Mouse (Mus musculus) frontal cortex, postnatal 10 days (tissue): Measurements from ENCODE around the gene Hras.

Source experiments
- DNase-seq, 2 experiments: peaks; one replicate each; pipeline ENCODE4 v3.0.0; 2022; ENCODE audit warnings: low spot score in 2 of 2, mixed read lengths in 1 of 2

Gene Hras

DNA sequence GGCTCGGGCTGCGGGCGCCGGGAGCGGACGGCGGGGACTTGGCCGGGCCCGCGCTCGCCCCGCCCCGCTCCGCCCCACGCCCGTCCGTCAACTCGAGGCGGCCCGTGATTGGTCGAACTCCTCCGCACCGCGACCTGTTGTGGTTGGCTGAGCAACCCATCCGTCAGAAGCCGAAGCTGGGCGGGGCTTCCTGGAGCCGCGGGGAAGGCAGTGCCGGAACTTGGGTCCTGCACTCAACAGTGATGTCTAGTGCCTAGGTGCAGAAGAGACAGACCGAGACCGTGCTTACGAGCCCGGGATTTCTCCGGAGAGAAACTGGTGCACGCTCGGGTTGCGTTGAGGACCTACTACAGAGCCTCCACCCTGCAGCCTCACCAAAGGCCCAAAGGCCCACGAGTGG, at the start of gene Hras, which contains the start of gene Lrrc56:
Gene Hras, minus strand, starts transcription at position 58 of the 400 bp plus-strand sequence.
Gene Lrrc56, plus strand, starts transcription at position 210 of the 400 bp plus-strand sequence.
- DNase-seq: peak; percentile 94 to 98

DNA sequence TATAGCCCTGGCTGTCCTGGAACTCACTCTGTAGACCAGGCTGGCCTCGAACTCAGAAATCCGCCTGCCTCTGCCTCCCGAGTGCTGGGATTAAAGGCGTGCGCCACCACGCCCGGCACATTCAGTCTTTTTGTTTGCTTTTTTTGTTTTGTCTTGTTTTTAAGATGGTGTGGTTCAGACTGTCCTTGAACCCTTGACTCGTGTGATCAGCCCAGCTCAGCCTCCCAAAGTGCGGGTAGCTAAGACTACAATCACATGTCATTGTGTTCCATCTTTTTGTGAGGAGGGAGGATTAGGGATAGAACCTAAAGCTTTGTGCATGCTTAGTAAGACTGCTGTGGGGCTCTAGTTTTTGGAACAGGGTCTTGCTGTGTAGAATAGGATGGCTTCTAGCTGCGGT, 37.7 kb upstream of the Hras start:
- DNase-seq: no peak

DNA sequence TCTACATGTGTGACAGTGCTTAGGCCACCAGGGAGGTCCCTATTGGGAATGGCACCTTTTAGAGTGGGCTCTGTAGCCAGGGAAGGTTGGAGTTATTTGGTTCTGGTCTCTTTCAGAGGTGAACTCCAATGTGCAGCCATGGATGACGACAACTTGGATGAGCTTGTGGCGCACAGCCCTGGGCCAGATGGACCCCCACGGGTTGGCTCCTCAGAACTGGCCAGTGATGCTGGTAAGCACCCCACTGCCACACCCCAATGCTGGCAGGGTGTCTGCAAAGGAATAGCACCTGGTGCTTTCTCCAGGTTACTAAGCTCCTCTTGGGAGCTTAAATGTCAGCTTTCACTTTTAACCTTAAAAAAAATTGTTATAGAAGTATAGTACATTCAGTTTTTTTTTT, 37.3 kb upstream of the Hras start:
- DNase-seq: no peak

DNA sequence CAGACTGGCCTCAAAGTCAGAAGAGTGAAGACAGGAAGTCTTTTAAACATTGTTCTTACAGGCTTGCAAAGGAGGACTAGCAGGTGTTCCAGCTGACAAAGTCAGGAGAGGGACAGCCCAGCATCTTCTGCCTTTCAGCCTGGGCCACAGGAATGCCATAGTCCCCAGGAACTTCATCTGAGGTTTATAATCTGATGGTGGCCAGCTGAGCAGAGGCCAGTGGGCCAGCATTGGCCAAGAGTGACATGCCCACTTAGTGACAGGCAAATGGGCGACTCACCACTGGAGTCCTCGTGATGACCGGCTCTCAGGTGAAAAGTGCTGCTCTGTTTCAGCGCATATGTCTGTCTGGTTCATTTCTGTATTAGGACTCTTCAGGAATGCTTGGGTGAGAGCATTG, 36.8 kb upstream of the Hras start:
- DNase-seq: no peak

- DNase-seq: no peak
Measured at GRCm38 (mm10) chr7:141229702-141230101, 35.9 kb upstream of the Hras start.

DNA sequence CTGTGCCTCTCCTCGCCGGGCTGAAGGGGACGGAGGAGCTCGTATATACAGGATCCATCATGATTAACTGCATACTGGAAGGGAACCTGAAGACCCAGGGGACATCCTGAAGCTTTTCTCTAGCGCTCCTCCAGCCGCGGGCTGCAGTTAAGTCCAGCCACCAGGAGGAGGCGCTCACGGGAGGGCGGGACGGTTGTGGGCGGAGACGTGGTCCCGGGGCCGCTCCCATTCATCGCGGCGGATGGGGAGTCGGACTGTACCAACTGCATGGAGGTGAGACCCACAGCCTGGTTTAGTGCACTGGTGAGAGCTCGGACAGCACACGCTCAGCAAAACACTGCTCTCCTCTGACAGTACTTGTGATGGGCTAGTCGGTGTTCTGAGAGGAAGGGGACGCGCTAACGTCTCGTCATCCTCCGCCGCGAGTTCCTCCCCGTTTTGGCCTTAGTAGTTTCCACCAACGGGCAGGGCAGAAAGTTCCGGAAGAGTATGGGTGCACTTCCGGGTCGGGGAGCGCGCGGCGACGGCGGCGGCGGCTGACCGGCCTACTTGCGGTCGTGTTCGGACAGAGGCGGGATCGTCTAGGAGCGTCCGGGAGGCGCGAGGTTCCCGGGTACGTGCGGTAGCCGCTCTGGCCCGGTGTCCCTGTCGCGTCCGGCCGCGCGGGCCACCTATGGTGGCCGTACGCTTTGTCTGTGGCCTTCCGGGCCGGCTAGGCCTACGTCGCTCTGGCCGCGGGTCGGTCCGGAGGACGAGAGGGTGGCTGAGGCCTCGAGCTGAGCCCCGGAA, 34.7 kb upstream of the Hras start, which contains the start of gene Phrf1:
Gene Phrf1, plus strand, starts transcription at position 506 of the 789 bp plus-strand sequence.
- peak; percentile 76 to 89 for DNase-seq

- no peak for DNase-seq
Measured at GRCm38 (mm10) chr7:141227796-141228195, 34.0 kb upstream of the Hras start.

- no peak for DNase-seq
Measured at GRCm38 (mm10) chr7:141226535-141226934, 32.7 kb upstream of the Hras start.

- DNase-seq: no peak
Measured at GRCm38 (mm10) chr7:141222696-141223215, 29.0 kb upstream of the Hras start.

DNA sequence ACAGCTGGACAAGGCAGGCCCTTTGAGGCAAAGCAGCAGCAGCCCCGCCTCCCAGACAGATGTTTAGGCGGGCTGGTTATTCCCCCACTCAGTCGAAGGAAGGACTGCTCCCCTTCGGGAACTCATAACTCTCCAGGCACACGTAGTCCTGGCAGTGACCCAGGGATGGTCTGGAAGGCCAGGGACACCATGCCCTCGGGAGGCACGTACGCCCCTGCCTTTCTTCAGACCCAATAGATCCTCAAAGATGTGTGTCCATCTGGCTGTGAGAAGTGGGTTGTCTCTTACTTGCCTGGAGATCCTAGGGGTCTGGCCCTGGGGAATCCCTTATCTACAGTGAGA, 28.3 kb upstream of the Hras start:
- DNase-seq: no peak

DNA sequence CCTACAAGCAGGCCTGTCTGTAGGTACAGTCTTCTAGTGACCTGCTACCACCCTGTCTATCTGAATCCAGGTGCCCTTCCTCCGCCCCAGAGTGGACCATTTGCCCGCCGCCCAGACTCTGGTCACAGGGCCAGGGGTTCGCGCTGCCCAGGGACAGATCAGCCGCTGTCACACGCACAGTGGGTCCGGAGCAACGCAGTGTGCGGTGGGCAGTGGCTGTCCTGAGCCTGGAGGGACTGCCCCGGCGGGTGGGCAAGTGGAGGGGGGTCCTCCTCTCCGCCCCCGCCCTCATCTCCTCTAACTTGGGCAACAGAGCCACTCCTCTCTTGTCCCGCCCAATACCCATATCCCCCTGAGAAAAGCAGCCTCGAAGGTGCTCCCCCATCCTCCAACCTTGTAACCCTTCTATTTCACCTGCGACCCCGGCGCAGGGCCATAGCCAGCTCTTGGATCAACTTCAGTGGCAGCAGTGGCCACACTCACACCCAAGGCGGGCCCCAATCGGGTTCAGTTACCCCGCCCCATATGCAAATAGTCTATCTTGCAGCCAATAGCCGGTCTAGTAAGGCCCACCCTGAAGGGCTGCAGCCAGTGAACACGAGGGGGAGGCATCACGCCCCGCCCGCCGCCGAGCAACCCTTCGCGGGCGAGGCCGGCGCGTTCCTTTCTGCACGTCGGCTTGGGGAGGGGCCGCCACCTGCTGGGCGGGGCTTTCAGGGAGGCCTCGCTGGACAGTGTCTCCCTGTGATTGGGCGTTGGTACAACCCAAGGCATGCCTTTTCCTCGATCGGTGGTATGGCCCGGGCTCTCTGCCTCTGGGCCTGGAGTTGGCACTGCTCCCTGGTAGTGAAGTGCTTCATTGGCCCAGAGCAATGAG, 27.7 kb upstream of the Hras start:
- DNase-seq: peak; percentile 91 to 92

GRCm38 (mm10) chr7:141220377-141220776, 26.6 kb upstream of the Hras start:
- no peak for DNase-seq

DNA sequence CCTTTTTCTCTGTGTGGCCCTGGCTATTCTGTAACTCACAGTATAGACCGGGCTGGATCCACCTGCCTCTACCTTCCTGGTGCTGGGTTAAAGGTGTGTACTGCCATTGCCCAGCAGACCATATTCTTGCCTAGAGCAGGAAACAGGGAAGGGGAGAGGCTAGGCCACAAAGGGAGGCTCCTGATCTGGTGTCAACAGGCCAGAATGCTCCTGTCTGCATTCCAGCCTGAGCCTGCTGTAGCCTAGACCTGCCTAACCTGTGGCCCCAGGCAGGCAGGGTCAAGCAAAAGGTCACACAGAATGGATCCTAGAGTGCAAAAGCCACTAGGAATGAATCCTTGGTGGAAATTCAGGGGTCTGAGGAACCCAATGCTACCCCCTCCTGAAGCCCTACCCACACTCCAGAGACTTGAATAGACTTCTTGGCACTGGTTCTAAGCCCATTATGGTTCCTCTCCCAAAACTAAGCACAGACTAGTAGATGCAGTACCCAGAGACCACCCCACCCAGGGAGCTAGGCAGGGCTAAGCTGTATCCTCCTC, 25.8 kb upstream of the Hras start:
- no peak for DNase-seq

DNA sequence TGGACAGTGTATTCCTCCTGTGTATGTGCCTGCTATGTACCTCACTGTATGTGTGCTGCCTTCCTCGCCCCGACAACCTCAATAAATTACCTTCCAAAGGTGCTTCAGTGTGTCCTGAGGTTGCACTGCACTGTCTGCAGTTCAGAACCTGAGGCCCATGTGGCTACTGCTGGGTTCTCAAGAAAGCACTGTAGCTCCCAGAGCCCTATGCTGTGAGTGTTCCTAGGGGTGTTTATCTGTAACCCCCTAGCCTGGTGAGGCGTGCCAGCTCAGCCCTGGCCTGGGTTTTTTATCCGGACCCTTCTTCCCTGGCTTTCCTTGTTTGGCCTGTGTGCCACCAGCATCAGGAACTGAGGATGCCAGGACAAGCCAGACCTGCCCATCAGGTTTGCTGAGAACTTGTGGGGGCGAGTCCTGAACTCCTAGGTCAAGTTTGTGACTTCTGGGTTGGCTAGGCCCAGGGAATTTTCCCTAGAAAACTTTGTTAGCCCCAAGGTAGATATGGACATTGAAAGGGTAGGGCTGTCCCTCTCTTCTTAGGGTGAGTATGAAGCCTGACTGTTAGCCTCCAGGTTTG, 24.8 kb upstream of the Hras start:
- DNase-seq: no peak

DNA sequence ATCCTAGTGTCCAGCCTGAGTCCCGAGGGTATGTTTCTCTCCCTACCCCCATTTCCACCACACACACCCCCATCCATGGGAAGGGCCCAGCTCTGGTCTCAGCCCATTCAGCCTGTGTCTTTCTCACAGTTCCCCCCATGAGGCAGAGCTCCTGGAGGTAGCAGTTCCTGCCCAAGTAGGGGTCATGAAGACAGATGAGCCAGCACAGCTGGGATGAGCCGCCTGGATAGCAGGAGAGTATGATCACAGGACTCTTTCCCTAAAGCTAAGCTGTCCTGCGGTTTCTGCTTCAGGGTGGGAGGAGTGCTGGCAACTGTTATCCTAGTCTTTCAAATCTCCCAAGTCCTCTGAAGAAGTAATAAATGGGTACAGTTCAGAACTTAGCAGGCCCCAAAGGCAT, 24.3 kb upstream of the Hras start:
- DNase-seq: no peak

DNA sequence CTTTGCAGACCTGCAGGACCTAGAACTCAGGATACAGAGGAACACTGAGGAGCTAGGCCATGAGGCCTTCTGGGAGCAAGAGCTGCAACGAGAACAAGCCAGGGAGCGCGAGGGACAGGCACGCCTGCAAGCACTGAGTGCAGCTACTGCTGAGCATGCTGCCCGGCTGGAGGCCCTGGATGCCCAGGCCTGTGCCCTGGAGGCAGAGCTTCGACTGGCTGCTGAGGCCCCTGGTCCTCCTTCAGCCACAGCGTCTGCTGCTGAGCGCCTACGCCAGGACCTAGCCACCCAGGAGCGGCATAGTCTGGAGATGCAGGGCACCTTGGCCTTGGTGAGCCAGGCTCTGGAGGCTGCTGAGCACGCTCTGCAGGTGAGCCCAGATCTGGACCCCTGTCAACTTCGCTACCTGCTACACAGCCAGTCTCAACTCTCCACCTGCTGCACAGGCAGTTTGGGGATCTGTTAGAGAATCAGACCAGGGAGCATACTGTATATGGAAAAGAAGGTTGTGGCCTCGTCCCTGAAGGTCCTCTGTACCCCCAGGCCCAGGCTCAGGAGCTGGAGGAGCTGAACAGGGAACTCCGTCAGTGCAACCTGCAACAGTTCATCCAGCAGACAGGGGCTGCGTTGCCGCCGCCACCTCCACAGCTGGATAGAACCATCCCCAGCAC, 23.7 kb upstream of the Hras start:
- DNase-seq: no peak

DNA sequence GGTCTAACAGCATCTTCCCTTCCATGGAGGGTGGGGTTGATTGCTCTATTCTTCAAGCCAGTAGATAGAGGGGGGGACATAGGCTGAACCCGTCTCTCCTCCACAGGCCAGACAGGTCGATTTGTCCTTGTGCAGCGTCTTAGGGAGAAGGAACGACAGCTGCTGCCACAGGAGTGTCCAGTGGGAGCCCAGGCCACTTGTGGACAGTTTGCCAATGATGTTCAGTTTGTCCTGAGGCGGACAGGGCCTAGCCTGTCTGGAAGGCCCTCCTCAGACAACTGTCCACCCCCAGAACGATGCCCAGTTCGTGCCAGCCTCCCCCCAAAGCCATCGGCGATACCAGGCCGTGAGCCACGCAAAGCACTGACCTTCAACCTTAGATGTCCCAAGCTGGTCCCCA, 23.1 kb upstream of the Hras start:
- DNase-seq: no peak

DNA sequence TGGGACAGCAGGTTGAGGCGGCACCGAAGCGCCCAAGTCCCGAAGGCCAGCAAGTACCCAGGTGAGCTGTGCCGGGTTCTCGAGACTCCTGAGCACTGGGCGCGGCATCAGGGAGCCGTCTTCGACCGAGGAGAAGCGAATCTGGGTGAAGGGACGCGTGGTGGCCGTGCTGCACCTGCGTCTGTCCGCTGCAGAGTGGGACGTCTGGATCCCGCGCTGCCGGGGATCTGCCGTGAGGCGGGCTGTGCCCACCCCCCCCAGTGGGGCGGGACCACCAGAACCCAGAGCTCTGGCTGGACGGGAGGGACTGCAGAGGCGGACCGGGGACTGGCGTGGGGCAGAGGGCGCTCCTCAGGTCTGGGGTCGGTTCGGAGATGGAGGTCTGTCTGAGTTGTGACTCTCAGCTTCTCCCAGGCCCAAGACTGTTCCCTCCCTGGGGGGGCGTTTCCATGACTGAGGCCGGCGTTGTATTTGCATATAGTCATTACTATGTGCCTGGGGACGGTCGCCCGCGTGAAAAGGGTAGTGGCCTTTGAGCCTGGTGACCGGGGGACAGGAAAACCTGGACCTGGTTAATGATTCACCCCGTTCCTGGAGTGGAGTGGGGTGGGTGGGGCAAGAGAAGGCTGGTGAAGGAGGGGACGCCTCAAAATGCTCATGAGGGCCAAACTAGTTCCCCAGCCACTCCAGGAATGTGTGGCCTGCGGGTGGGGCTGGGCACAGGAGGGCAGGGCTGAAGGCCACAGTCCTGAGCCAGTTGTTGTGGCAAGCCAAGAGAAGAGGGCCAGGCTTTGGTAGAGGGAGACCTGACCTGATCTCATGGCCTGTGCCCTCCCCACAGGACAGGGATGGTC, 22.3 kb upstream of the Hras start:
- no peak for DNase-seq

DNA sequence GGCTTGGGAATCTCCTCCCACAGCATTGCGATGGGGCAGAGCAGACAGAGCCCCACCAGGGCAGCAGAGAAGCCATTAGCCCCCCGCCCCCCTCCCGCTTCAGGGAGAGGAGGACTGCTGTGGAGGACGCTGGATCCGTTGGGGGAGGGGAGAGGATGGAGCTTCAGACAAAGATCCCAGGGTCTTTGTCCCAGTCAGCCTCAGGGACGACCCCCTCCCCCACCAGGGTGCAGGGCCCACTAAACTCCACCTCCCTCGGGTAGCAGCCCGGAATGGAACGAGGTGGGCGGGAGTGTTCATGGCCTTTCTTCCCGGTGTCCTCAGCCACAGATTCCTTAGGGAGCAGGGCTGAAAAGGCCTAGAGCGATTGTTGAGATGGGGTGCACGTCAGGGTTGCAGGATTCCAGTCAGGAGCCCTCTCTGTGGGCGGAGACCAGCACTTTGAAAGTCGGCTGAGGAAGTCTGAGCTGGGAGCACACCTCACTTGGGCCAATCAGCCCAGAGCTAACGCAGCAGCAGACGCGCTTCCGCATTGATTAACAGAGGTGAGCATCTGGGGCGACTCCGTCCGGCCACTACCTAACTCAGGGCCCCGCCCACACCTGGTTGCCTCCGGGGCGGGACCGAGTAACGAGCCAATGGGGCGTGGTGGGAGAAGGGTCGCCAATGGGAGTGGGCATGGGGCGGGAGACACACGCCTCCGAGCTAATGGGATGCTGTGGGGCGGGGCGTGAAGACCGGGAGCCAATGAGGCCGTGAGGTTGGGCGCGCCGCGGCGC, 21.5 kb upstream of the Hras start, which contains the start of gene Rassf7:
Gene Rassf7, plus strand, starts transcription at position 760 of the 779 bp plus-strand sequence.
- DNase-seq: peak; percentile 78 to 80

DNA sequence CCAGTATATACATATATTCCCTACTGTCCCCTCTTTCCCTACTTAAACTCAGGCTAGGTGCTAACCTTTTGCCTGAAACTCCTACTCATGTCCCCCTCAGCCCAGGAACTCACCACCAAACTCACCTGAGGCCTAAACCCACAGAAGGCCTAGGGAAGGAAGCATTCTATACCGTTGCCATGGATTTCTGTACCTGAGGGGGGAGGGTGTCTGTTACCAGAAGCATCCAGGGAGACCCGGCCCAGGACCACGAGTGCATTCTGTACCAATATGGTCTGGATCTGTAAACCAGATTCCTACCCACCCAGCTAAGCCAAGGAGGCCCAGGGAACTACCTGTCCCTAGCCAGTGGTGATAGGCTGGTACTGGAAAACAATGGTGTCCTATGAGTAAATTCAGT, 20.5 kb upstream of the Hras start:
- DNase-seq: no peak
